Mouse (Mus musculus): ENCODE data around the gene Sorcs3. TPM values are rescaled to one million over a fixed set of nuclear protein-coding genes. Genes with fewer than 3 reads are reported as not detected.

Sorcs3 gene
- total and polyA plus RNA-seq, 2 experiments from 2014 or later: 10.9 to 20.8 TPM

- Histone ChIP-seq H3K9me3 (ENCODE audit: low read length) (no peaks in the 10 kb centered on the region), H3K4me1 (ENCODE audit: insufficient read depth) (no peaks in the 10 kb centered on the region), H3K36me3 (ENCODE audit: insufficient read depth) (no peaks in the 10 kb centered on the region), H3K4me2 (ENCODE audit: low read depth) (no peak overlapping the region), H3K4me3 (ENCODE audit: low read depth, low read length) (no peak overlapping the region), H3K27ac (ENCODE audit: low read depth, low read length) (no peak overlapping the region), H3K27me3 (ENCODE audit: insufficient read depth, low read length) (no peaks in the 10 kb centered on the region), H3K9ac (no peak overlapping the region)
- no peak for ATAC-seq
- DNase-seq: no peak
- TF ChIP-seq CTCF (IDR thresholded peaks at IDR 0.05; ENCODE audit: low read depth): no peak
- WGBS: 78% methylated on average over 2 of the region's 2 CpGs
These were observed 127.3 kb downstream of the Sorcs3 start for GRCm38 (mm10) chr19:48333085-48333484.

DNA sequence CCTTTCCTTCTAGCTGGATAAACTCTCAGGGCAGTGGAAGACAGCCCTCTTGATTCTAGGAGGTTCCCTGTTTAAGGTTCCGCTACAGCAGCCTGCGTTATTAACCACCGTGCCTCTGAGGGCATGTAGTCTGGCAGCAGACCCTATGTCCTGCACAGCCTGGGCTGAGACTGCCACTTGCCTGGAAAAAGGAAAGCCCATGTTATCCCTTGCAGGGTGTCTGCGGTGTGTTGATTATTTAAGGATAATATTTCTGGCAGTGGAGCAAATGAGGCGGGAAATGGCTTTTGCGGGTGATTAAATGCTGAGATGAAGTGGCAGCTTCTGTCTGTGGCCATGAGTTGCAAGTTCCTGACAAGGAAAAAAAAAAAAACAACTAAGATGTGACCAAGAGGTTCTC is 131.6 kb downstream of the Sorcs3 start:
- Histone ChIP-seq H3K36me3 (ENCODE audit: insufficient read depth) (no peaks in the 10 kb centered on the region), H3K4me2 (ENCODE audit: low read depth) (no peak overlapping the region), H3K9ac (no peak overlapping the region), H3K27ac (ENCODE audit: low read depth, low read length) (no peak overlapping the region), H3K27me3 (ENCODE audit: insufficient read depth, low read length) (no peaks in the 10 kb centered on the region), H3K4me1 (ENCODE audit: insufficient read depth) (no peaks in the 10 kb centered on the region), H3K4me3 (ENCODE audit: low read depth, low read length) (no peak overlapping the region), H3K9me3 (ENCODE audit: low read length) (no peaks in the 10 kb centered on the region)
- no peak for TF ChIP-seq CTCF (IDR thresholded peaks at IDR 0.05; ENCODE audit: low read depth)
- DNase-seq (no peak), ATAC-seq (no peak)
- 83% methylated on average over 6 of the region's 6 CpGs for WGBS

- Histone ChIP-seq H3K4me3 (ENCODE audit: low read depth, low read length) (no peak overlapping the region), H3K36me3 (ENCODE audit: insufficient read depth) (no peaks in the 10 kb centered on the region), H3K4me1 (ENCODE audit: insufficient read depth) (no peaks in the 10 kb centered on the region), H3K27me3 (ENCODE audit: insufficient read depth, low read length) (no peaks in the 10 kb centered on the region), H3K27ac (ENCODE audit: low read depth, low read length) (no peak overlapping the region), H3K4me2 (ENCODE audit: low read depth) (no peak overlapping the region), H3K9ac (no peak overlapping the region), H3K9me3 (ENCODE audit: low read length) (no peaks in the 10 kb centered on the region)
- 91% methylated on average over 5 of the region's 5 CpGs for WGBS
- DNase-seq (no peak), ATAC-seq (no peak)
- TF ChIP-seq CTCF (IDR thresholded peaks at IDR 0.05; ENCODE audit: low read depth): no peak
These were observed 132.3 kb downstream of the Sorcs3 start for GRCm38 (mm10) chr19:48338098-48338497.

GRCm38 (mm10) chr19:48342770-48343169 is 136.9 kb downstream of the Sorcs3 start:
- WGBS: 87% methylated on average over 4 of the region's 4 CpGs
- DNase-seq: no peak
- no peak for TF ChIP-seq CTCF (IDR thresholded peaks at IDR 0.05; ENCODE audit: low read depth)
- H3K4me3 ChIP-seq (ENCODE audit: low read depth, low read length): no peak overlapping the region
- no peaks in the 10 kb centered on the region for H3K36me3 ChIP-seq (ENCODE audit: insufficient read depth)
- H3K9me3 ChIP-seq (ENCODE audit: low read length): no peaks in the 10 kb centered on the region
- H3K4me2 ChIP-seq (ENCODE audit: low read depth): no peak overlapping the region
- no peak overlapping the region for H3K27ac ChIP-seq (ENCODE audit: low read depth, low read length)
- H3K27me3 ChIP-seq (ENCODE audit: insufficient read depth, low read length): no peaks in the 10 kb centered on the region
- no peak for ATAC-seq
- no peak overlapping the region for H3K9ac ChIP-seq
- no peaks in the 10 kb centered on the region for H3K4me1 ChIP-seq (ENCODE audit: insufficient read depth)

GRCm38 (mm10) chr19:48343442-48343841 is 137.6 kb downstream of the Sorcs3 start:
- ATAC-seq: peak; percentile 38; the same call in 1 of the 2 replicates

DNA sequence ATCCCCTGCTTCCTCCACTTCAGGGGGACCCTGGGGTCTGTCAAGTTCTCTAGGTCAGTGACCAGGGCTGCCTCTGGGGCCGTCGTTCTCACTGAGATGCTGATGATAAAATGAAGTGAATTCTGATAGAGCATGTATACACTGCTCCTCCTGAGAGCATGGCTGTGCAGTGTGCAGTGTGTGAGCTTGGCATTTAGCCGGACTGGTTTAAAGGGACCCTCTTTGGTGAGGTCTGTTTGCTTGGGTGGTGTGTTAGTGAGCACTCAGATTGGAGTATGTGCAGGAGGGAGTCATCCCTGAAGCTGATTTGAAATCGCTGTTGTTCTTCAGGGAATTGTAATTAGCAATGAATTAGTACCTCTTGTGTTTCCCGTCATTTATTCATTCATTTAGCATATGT is 141.3 kb downstream of the Sorcs3 start:
- Histone ChIP-seq H3K27me3 (ENCODE audit: insufficient read depth, low read length) (no peaks in the 10 kb centered on the region), H3K36me3 (ENCODE audit: insufficient read depth) (no peaks in the 10 kb centered on the region), H3K4me1 (ENCODE audit: insufficient read depth) (no peaks in the 10 kb centered on the region), H3K27ac (ENCODE audit: low read depth, low read length) (no peak overlapping the region), H3K9ac (no peak overlapping the region), H3K4me2 (ENCODE audit: low read depth) (no peak overlapping the region), H3K9me3 (ENCODE audit: low read length) (no peaks in the 10 kb centered on the region), H3K4me3 (ENCODE audit: low read depth, low read length) (no peak overlapping the region)
- TF ChIP-seq CTCF (IDR thresholded peaks at IDR 0.05; ENCODE audit: low read depth): no peak
- WGBS: 58% methylated on average over 5 of the region's 5 CpGs
- peak; percentile 42; the same call in 1 of the 2 replicates for ATAC-seq
- DNase-seq: no peak

More at GRCm38 (mm10) chr19:48343442-48343841, 137.6 kb downstream of the Sorcs3 start:
- no peak overlapping the region for H3K27ac ChIP-seq (ENCODE audit: low read depth, low read length)
- no peak for TF ChIP-seq CTCF (IDR thresholded peaks at IDR 0.05; ENCODE audit: low read depth)
- no peaks in the 10 kb centered on the region for H3K36me3 ChIP-seq (ENCODE audit: insufficient read depth)
- no peaks in the 10 kb centered on the region for H3K27me3 ChIP-seq (ENCODE audit: insufficient read depth, low read length)
- 50% methylated on average over 7 of the region's 7 CpGs for WGBS
- no peaks in the 10 kb centered on the region for H3K9me3 ChIP-seq (ENCODE audit: low read length)
- no peak for DNase-seq
- no peak overlapping the region for H3K9ac ChIP-seq
- no peaks in the 10 kb centered on the region for H3K4me1 ChIP-seq (ENCODE audit: insufficient read depth)
- H3K4me2 ChIP-seq (ENCODE audit: low read depth): no peak overlapping the region
- no peak overlapping the region for H3K4me3 ChIP-seq (ENCODE audit: low read depth, low read length)

- Histone ChIP-seq H3K9me3 (ENCODE audit: low read length) (no peaks in the 10 kb centered on the region), H3K4me3 (ENCODE audit: low read depth, low read length) (no peak overlapping the region), H3K36me3 (ENCODE audit: insufficient read depth) (no peaks in the 10 kb centered on the region), H3K4me1 (ENCODE audit: insufficient read depth) (no peaks in the 10 kb centered on the region), H3K27me3 (ENCODE audit: insufficient read depth, low read length) (no peaks in the 10 kb centered on the region), H3K4me2 (ENCODE audit: low read depth) (no peak overlapping the region), H3K27ac (ENCODE audit: low read depth, low read length) (no peak overlapping the region), H3K9ac (no peak overlapping the region)
- DNase-seq (no peak), ATAC-seq (no peak)
- TF ChIP-seq CTCF (IDR thresholded peaks at IDR 0.05; ENCODE audit: low read depth): no peak
- WGBS: 71% methylated on average over 2 of the region's 2 CpGs
These were observed 151.0 kb downstream of the Sorcs3 start for GRCm38 (mm10) chr19:48356806-48357205.
